Mouse (Mus musculus): ENCODE results near the gene Ppp4r3a. TPM values are rescaled to one million over a fixed set of nuclear protein-coding genes. Genes with fewer than 3 reads are reported as not detected.

Ppp4r3a gene
- polyA plus RNA-seq, 1 experiment from 2014 or later, result 58.9 TPM

DNA sequence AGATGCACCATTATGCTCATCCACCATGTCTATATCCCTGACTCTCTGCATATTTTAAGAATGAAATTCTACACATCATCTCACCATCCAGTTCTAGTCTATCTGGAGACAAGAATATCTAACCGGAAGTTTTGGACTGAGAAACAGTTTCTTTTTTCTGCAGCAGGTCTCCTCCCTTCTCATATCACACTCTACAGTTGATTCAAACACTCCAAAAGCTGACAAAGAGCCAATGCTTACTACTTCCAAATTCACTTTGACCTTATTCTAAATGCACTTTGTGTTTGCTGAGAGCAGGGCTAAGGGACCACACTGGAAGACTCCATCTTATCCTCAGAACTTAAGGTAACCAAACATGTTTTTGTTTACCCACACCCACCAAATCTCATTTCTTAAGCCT lies 13.7 kb downstream of the Ppp4r3a start:
- ATAC-seq (ENCODE audit: low FRiP score, low TSS enrichment), result no peak
- no peak overlapping the region for H3K9ac ChIP-seq (ENCODE audit: low read depth, low read length)
- H3K4me2 ChIP-seq (replicated peaks; ENCODE audit: low read depth, low read length), result no peak overlapping the region
- 89% methylated on average over 1 of the region's 1 CpGs for WGBS
- no peak overlapping the region for H3K4me3 ChIP-seq (ENCODE audit: low read length)
- H3K36me3 ChIP-seq (ENCODE audit: control insufficient read depth, insufficient read depth, low read length), result peaks cover 21% of the 10 kb centered on the region; the same call in 1 of the 2 replicates
- H3K9me3 ChIP-seq (ENCODE audit: control insufficient read depth, low read length), result no peaks in the 10 kb centered on the region
- no peaks in the 10 kb centered on the region for H3K4me1 ChIP-seq (ENCODE audit: control insufficient read depth, insufficient read depth, low read length)
- H3K27me3 ChIP-seq (ENCODE audit: control insufficient read depth, insufficient read depth, low read length), result no peaks in the 10 kb centered on the region
- H3K27ac ChIP-seq (ENCODE audit: low read depth, low read length), result no peak overlapping the region

DNA sequence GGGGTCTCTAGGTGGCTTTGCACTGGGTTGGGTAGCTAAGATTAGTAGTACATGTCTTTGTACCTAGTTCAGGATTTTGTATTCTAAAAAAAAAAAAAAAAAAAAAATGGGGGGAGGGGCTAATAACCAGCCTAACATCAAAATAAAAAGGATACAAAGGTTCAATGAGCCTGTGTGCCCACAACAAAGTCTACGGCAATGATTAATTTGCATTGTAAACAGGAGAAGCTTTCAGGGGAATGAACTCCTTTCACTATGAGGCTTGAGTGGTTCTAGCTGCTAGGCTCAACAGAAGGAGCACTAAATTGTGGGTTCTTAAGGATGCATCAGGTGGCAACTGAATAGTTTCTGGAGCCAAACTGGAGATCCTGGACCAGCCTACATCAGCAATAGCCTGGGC lies 17.2 kb downstream of the Ppp4r3a start:
- Histone ChIP-seq H3K4me1 (ENCODE audit: control insufficient read depth, insufficient read depth, low read length) (no peaks in the 10 kb centered on the region), H3K4me3 (ENCODE audit: low read length) (no peak overlapping the region), H3K27ac (ENCODE audit: low read depth, low read length) (no peak overlapping the region), H3K27me3 (ENCODE audit: control insufficient read depth, insufficient read depth, low read length) (no peaks in the 10 kb centered on the region), H3K9ac (ENCODE audit: low read depth, low read length) (no peak overlapping the region), H3K36me3 (ENCODE audit: control insufficient read depth, insufficient read depth, low read length) (peaks cover 53% of the 10 kb centered on the region), H3K9me3 (ENCODE audit: control insufficient read depth, low read length) (no peaks in the 10 kb centered on the region), H3K4me2 (replicated peaks; ENCODE audit: low read depth, low read length) (no peak overlapping the region)
- ATAC-seq (ENCODE audit: low FRiP score, low TSS enrichment), result no peak
- WGBS, result 91% methylated on average over 1 of the region's 1 CpGs

- no peak overlapping the region for H3K27ac ChIP-seq (ENCODE audit: low read depth, low read length)
- ATAC-seq (ENCODE audit: low FRiP score, low TSS enrichment), result no peak
- peaks cover 62% of the 10 kb centered on the region for H3K36me3 ChIP-seq (ENCODE audit: control insufficient read depth, insufficient read depth, low read length)
These were observed 43.5 kb downstream of the Ppp4r3a start for GRCm38 (mm10) chr12:101039956-101040355.

GRCm38 (mm10) chr12:101028954-101029731 lies 54.4 kb downstream of the Ppp4r3a start, which contains the start of gene Ccdc88c:
Gene Ccdc88c (minus strand): TSS chr12:101029056.
- Histone ChIP-seq H3K36me3 (ENCODE audit: control insufficient read depth, insufficient read depth, low read length) (no peaks in the 10 kb centered on the region), H3K9me3 (ENCODE audit: control insufficient read depth, low read length) (no peaks in the 10 kb centered on the region), H3K9ac (ENCODE audit: low read depth, low read length) (peak within 1 kb of the TSS; percentile 80), H3K4me3 (ENCODE audit: low read length) (peak within 1 kb of the TSS; percentile 77), H3K27me3 (ENCODE audit: control insufficient read depth, insufficient read depth, low read length) (0 out of 2 replicates have a peak, but pooled peaks cover 4% of the 10 kb centered on the region), H3K4me1 (ENCODE audit: control insufficient read depth, insufficient read depth, low read length) (peaks cover 24% of the 10 kb centered on the region), H3K27ac (ENCODE audit: low read depth, low read length) (peak within 1 kb of the TSS; percentile 88), H3K4me2 (replicated peaks; ENCODE audit: low read depth, low read length) (peak within 1 kb of the TSS; percentile 91)
- ATAC-seq (ENCODE audit: low FRiP score, low TSS enrichment), result peak; percentile 92
- WGBS, result under 1% methylated on average over 30 of the region's 56 CpGs

More at GRCm38 (mm10) chr12:101039956-101040355, 43.5 kb downstream of the Ppp4r3a start:
- Histone ChIP-seq H3K9ac (ENCODE audit: low read depth, low read length) (no peak overlapping the region), H3K9me3 (ENCODE audit: control insufficient read depth, low read length) (no peaks in the 10 kb centered on the region), H3K27me3 (ENCODE audit: control insufficient read depth, insufficient read depth, low read length) (no peaks in the 10 kb centered on the region), H3K4me1 (ENCODE audit: control insufficient read depth, insufficient read depth, low read length) (no peaks in the 10 kb centered on the region), H3K4me3 (ENCODE audit: low read length) (no peak overlapping the region), H3K4me2 (replicated peaks; ENCODE audit: low read depth, low read length) (no peak overlapping the region)

DNA sequence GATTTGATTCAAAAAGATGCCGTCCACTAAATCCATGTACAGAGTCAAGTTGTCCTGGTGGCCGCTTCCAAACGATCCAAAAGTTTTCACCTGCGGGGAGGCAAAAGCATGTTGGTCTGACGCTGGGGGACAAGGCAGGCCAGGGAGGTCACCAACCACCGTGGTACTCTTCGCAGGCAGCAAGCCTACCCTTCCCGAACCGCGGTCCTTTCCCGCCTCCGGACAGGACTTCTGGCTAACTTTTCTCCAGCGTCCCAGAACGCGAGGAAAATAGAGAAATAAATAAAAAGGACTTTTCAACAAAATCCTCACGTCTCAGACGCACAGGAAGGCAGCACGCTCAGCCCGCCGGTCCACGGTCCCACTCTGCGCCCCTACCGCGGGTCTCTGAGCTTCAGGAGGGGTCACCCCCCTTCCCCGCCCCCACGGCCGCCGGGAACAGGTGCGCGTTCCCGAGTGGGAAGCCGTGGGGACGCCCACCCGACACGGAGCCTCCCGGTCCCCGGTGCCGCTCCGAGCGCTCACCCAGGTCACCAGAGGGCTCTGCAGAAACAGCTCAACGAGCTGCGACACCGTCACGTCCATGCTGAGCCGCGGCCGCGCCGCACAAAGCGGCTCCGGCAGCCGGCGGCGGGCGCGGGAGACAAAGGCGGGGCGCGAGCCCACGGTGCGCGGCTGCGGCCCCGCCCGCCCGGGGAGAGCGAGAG lies 55.1 kb downstream of the Ppp4r3a start:
- H3K9ac ChIP-seq (ENCODE audit: low read depth, low read length), result peak overlapping the region; percentile 80

DNA sequence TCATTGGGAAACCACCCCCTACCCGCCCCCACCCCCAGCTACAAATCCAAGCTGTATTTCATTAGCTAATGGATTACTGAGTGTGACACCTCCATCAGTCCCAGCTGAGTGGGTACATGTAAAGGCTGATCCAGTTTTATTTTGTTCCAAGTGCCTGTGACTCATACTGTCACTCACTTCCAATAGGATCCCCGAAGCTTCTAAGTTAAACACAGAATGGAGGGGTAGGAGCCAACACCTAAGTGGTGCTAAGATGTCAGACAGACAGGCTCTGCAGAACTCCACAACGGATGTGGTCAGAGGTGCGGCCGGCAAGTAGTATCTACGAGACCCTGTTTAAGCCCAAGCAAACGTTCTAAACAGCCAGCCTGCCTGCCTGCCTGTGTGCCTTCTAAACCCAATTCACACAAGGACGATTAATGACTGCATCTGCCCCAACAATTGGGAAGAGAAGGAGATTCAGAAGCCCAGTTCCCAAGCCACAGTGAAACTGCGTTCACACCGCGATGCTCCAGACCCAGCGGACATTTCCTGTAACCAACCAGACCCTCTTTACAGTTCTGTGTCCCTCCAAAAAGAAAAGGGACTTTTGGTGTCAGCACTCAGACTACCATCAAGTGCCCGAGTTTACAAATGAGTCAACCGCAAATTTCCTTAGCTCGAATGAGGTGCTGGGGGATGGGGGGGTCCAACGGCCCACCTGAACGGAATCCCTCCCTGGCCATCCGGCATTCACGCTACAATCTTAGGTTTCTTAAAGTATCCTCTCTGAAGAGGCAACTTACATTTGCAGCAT lies 55.9 kb downstream of the Ppp4r3a start:
- Histone ChIP-seq H3K4me1 (ENCODE audit: control insufficient read depth, insufficient read depth, low read length) (peaks cover 24% of the 10 kb centered on the region), H3K9me3 (ENCODE audit: control insufficient read depth, low read length) (no peaks in the 10 kb centered on the region), H3K36me3 (ENCODE audit: control insufficient read depth, insufficient read depth, low read length) (no peaks in the 10 kb centered on the region), H3K4me2 (replicated peaks; ENCODE audit: low read depth, low read length) (peak overlapping the region; percentile 91), H3K4me3 (ENCODE audit: low read length) (peak overlapping the region; percentile 77), H3K9ac (ENCODE audit: low read depth, low read length) (peak overlapping the region; percentile 80), H3K27ac (ENCODE audit: low read depth, low read length) (0 out of 2 replicates have a peak overlapping the region, but pooled peaks have one; percentile 88), H3K27me3 (ENCODE audit: control insufficient read depth, insufficient read depth, low read length) (0 out of 2 replicates have a peak, but pooled peaks cover 4% of the 10 kb centered on the region)
- 3% methylated on average over 19 of the region's 19 CpGs for WGBS
- peak; percentile 18; the same call in 1 of the 2 replicates for ATAC-seq (ENCODE audit: low FRiP score, low TSS enrichment)

More for the DNA sequence above, 55.1 kb downstream of the Ppp4r3a start:
- H3K36me3 ChIP-seq (ENCODE audit: control insufficient read depth, insufficient read depth, low read length), result no peaks in the 10 kb centered on the region
- H3K4me1 ChIP-seq (ENCODE audit: control insufficient read depth, insufficient read depth, low read length), result peaks cover 24% of the 10 kb centered on the region
- H3K27ac ChIP-seq (ENCODE audit: low read depth, low read length), result peak overlapping the region; percentile 88
- H3K9me3 ChIP-seq (ENCODE audit: control insufficient read depth, low read length), result no peaks in the 10 kb centered on the region
- WGBS, result 1% methylated on average over 67 of the region's 67 CpGs
- peak overlapping the region; percentile 91 for H3K4me2 ChIP-seq (replicated peaks; ENCODE audit: low read depth, low read length)
- 0 out of 2 replicates have a peak, but pooled peaks cover 4% of the 10 kb centered on the region for H3K27me3 ChIP-seq (ENCODE audit: control insufficient read depth, insufficient read depth, low read length)
- peak overlapping the region; percentile 77 for H3K4me3 ChIP-seq (ENCODE audit: low read length)
- ATAC-seq (ENCODE audit: low FRiP score, low TSS enrichment), result peak; percentile 56; the same call in 1 of the 2 replicates

GRCm38 (mm10) chr12:101026946-101027345 lies 56.6 kb downstream of the Ppp4r3a start:
- Histone ChIP-seq H3K9me3 (ENCODE audit: control insufficient read depth, low read length) (no peaks in the 10 kb centered on the region), H3K4me1 (ENCODE audit: control insufficient read depth, insufficient read depth, low read length) (peaks cover 24% of the 10 kb centered on the region), H3K9ac (ENCODE audit: low read depth, low read length) (peak overlapping the region; percentile 12; the same call in 1 of the 2 replicates), H3K27me3 (ENCODE audit: control insufficient read depth, insufficient read depth, low read length) (0 out of 2 replicates have a peak, but pooled peaks cover 4% of the 10 kb centered on the region), H3K27ac (ENCODE audit: low read depth, low read length) (peak overlapping the region; percentile 37; the same call in 1 of the 2 replicates), H3K4me2 (replicated peaks; ENCODE audit: low read depth, low read length) (peak overlapping the region; percentile 91), H3K4me3 (ENCODE audit: low read length) (peak overlapping the region; percentile 77), H3K36me3 (ENCODE audit: control insufficient read depth, insufficient read depth, low read length) (no peaks in the 10 kb centered on the region)
- ATAC-seq (ENCODE audit: low FRiP score, low TSS enrichment), result no peak
- WGBS, result 6% methylated on average over 12 of the region's 14 CpGs

DNA sequence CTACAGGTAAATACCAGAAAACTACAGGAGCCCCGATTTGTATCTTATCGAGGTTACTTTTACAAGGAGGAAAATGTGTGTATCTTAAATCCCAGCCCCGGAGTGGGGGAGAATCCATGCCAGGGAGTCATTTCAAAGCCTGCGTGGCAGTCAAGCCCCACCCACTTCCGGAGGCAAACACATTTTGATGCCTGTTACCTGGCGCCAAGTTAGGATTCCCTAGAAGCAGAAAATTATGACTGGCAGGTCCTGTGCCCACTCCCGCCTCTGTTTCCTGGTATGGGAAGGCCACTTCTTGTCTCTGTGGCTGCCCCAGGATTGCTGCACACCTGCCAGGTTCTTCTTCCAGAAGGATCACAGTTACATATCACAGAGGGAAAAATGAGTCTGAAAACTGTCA lies 57.0 kb downstream of the Ppp4r3a start:
- Histone ChIP-seq H3K4me3 (ENCODE audit: low read length) (peak overlapping the region; percentile 77), H3K9me3 (ENCODE audit: control insufficient read depth, low read length) (no peaks in the 10 kb centered on the region), H3K27me3 (ENCODE audit: control insufficient read depth, insufficient read depth, low read length) (0 out of 2 replicates have a peak, but pooled peaks cover 4% of the 10 kb centered on the region), H3K36me3 (ENCODE audit: control insufficient read depth, insufficient read depth, low read length) (peaks cover 3% of the 10 kb centered on the region), H3K27ac (ENCODE audit: low read depth, low read length) (no peak overlapping the region), H3K9ac (ENCODE audit: low read depth, low read length) (peak overlapping the region; percentile 12; the same call in 1 of the 2 replicates), H3K4me2 (replicated peaks; ENCODE audit: low read depth, low read length) (peak overlapping the region; percentile 91), H3K4me1 (ENCODE audit: control insufficient read depth, insufficient read depth, low read length) (peaks cover 24% of the 10 kb centered on the region)
- ATAC-seq (ENCODE audit: low FRiP score, low TSS enrichment), result no peak
- whole genome bisulfite sequencing, result 48% methylated on average over 7 of the region's 7 CpGs

All from kidney, embryonic 14.5 days (tissue).